Mouse (Mus musculus) layer of hippocampus, postnatal 36 days (tissue): ENCODE results near the gene Slit3. TPM values are rescaled to one million over a fixed set of nuclear protein-coding genes. Genes with fewer than 3 reads are reported as not detected.

Experiments used
- DNase-seq, 2 experiments: peaks; one replicate each; pipeline ENCODE4 v3.0.0; 2022
- total RNA-seq, 2 experiments: library from RNA; stranded (reverse); gene quantifications; 2 replicates each; pipeline ENCODE4 v1.2.3; 2021

Slit3 gene
- total RNA-seq, 2 experiments from 2014 or later: 91.0 to 112 TPM

- DNase-seq: no peak
These were observed 349.8 kb downstream of the Slit3 start for GRCm38 (mm10) chr11:35470853-35471252.

- DNase-seq: no peak
These were observed 352.0 kb downstream of the Slit3 start for GRCm38 (mm10) chr11:35472842-35473616.

GRCm38 (mm10) chr11:35473617-35473996 is 352.6 kb downstream of the Slit3 start:
- no peak for DNase-seq

- peak in 1 of 2 experiments; percentile 18 for DNase-seq
These were observed 359.1 kb downstream of the Slit3 start for GRCm38 (mm10) chr11:35480146-35480545.

- DNase-seq: no peak
These were observed 360.8 kb downstream of the Slit3 start for GRCm38 (mm10) chr11:35481611-35482363.

GRCm38 (mm10) chr11:35487966-35488365 is 366.9 kb downstream of the Slit3 start:
- DNase-seq: no peak

- DNase-seq: no peak
These were observed 370.7 kb downstream of the Slit3 start for GRCm38 (mm10) chr11:35491701-35492100.

GRCm38 (mm10) chr11:35496874-35497273 is 375.9 kb downstream of the Slit3 start:
- no peak for DNase-seq

- DNase-seq: no peak
These were observed 376.9 kb downstream of the Slit3 start for GRCm38 (mm10) chr11:35497961-35498360.

GRCm38 (mm10) chr11:35502128-35502527 is 381.1 kb downstream of the Slit3 start:
- no peak for DNase-seq

GRCm38 (mm10) chr11:35504051-35504450 is 383.0 kb downstream of the Slit3 start:
- no peak for DNase-seq

GRCm38 (mm10) chr11:35504916-35505315 is 383.9 kb downstream of the Slit3 start:
- no peak for DNase-seq

- DNase-seq: no peak
These were observed 384.3 kb downstream of the Slit3 start for GRCm38 (mm10) chr11:35505316-35505715.

GRCm38 (mm10) chr11:35505817-35506216 is 384.8 kb downstream of the Slit3 start:
- no peak for DNase-seq

- DNase-seq: no peak
These were observed 386.9 kb downstream of the Slit3 start for GRCm38 (mm10) chr11:35507781-35508390.

GRCm38 (mm10) chr11:35512686-35513085 is 391.7 kb downstream of the Slit3 start:
- no peak for DNase-seq

- DNase-seq: no peak
These were observed 392.3 kb downstream of the Slit3 start for GRCm38 (mm10) chr11:35513343-35513742.

- DNase-seq: no peak
These were observed 401.9 kb downstream of the Slit3 start for GRCm38 (mm10) chr11:35522802-35523452.

GRCm38 (mm10) chr11:35523773-35524172 is 402.7 kb downstream of the Slit3 start:
- DNase-seq: no peak

GRCm38 (mm10) chr11:35526219-35526762 is 405.3 kb downstream of the Slit3 start:
- no peak for DNase-seq

GRCm38 (mm10) chr11:35527816-35528462 is 406.9 kb downstream of the Slit3 start:
- no peak for DNase-seq

GRCm38 (mm10) chr11:35535027-35535426 is 414.0 kb downstream of the Slit3 start:
- DNase-seq: no peak
